Mouse (Mus musculus): ENCODE results near the gene Dgkq. TPM values are rescaled to one million over a fixed set of nuclear protein-coding genes. Genes with fewer than 3 reads are reported as not detected.

The Dgkq gene
- polyA plus RNA-seq, 1 experiment from 2014 or later, result 11.0 TPM

DNA sequence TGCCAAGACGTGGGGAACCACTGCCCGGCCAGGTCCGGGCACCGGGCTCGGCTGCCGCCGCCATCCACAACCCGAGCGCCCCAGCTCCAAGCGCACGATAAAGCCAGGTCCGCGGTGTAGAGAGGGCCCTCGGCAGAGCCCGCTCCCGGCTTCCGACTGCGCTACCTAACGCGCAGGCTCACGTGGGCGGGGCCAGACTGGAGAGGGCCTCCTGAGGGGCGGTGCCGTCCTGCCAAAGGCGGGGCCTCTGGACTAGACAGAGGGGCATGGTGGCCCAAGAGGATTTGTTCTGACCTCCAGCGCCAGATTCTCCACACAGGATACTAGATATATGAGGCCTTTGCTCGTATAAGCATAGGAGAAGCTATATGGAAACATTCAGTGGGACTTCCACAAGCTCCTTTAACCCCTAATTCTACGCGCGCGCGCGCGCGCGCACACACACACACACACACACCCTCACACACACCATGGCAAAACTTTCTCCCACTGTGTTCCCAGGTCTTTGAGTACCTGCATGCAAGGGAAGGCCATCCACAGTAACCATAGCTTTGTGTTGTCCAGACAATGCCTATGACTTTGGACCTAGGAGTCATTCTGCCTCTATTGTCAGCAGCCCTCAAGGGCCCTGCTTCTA lies 8.7 kb downstream of the Dgkq start:
- no peaks in the 10 kb centered on the region for H3K27me3 ChIP-seq (ENCODE audit: control insufficient read depth, insufficient read depth, low read depth, low read length)
- H3K36me3 ChIP-seq (ENCODE audit: control insufficient read depth, insufficient read depth, low read length), result peaks cover 9% of the 10 kb centered on the region
- H3K9ac ChIP-seq (ENCODE audit: low read length), result peak overlapping the region; percentile 96
- H3K27ac ChIP-seq (ENCODE audit: low read length), result peak overlapping the region; percentile 25; the same call in 1 of the 2 replicates
- no peaks in the 10 kb centered on the region for H3K9me3 ChIP-seq (ENCODE audit: control insufficient read depth, low read length)
- H3K4me2 ChIP-seq (ENCODE audit: low read depth, low read length), result peak overlapping the region; percentile 94
- peak overlapping the region; percentile 92 for H3K4me3 ChIP-seq (ENCODE audit: low read length)
- peak; percentile 99 for ATAC-seq (ENCODE audit: low read depth)
- 13% methylated on average over 36 of the region's 36 CpGs for WGBS
- peaks cover 7% of the 10 kb centered on the region for H3K4me1 ChIP-seq (replicated peaks; ENCODE audit: control insufficient read depth, insufficient read depth, low read length)

DNA sequence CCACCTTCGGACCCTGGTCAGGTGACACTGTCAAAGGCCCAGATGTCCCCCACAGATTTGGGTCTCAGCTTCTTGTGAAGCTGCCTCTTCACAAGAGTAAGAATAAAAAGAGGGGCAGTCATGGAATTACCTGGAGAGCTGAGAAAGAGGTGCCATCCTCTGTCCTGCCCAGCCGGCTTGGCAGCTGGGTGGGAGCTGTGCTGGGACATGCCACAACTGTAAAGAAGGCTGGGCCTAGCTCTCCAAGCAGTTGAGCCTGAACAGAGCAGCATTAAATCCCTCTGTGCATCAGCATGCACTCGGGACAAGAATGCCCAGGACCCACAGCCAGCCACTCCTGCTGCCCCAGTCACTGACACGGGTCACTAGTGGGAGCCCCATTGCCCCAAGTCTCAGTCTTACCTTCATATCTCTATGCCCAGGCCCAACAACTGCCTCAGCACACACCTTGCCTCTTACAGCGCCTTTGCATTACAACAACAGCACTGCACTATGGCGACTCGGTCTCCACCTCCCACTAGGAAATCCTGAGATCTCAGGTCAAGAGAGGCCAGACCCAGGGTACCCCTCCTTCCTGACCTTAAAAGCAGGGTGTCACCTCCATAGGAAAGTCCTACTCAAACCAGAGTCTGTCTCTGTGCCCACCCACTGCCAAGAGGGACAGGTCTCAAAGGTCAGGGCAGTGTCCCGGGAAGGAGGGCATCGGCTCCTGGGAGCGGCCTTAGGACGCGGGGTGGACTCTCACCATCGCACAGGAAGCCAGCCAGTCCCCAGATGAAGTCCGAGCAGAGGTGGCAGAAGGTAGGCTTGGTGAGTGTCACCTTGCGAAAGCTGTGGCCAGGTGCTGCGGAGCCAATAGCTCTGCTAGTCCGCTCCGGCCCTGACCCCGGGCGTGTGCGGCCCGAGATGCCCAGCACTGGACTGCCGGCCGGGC lies 9.5 kb downstream of the Dgkq start, which contains the start of gene Idua:
Gene Idua (plus strand): TSS at position 634 of the 934 bp plus-strand sequence.
- 10% methylated on average over 24 of the region's 24 CpGs for WGBS
- Histone ChIP-seq H3K4me3 (ENCODE audit: low read length) (peak within 1 kb of the TSS; percentile 92), H3K27ac (ENCODE audit: low read length) (peak within 1 kb of the TSS; percentile 25; the same call in 1 of the 2 replicates), H3K27me3 (ENCODE audit: control insufficient read depth, insufficient read depth, low read depth, low read length) (no peaks in the 10 kb centered on the region), H3K4me2 (ENCODE audit: low read depth, low read length) (peak within 1 kb of the TSS; percentile 94), H3K9me3 (ENCODE audit: control insufficient read depth, low read length) (no peaks in the 10 kb centered on the region), H3K4me1 (replicated peaks; ENCODE audit: control insufficient read depth, insufficient read depth, low read length) (peaks cover 7% of the 10 kb centered on the region), H3K36me3 (ENCODE audit: control insufficient read depth, insufficient read depth, low read length) (peaks cover 13% of the 10 kb centered on the region), H3K9ac (ENCODE audit: low read length) (peak within 1 kb of the TSS; percentile 96)
- peak; percentile 13; the same call in 1 of the 2 replicates for ATAC-seq (ENCODE audit: low read depth)

DNA sequence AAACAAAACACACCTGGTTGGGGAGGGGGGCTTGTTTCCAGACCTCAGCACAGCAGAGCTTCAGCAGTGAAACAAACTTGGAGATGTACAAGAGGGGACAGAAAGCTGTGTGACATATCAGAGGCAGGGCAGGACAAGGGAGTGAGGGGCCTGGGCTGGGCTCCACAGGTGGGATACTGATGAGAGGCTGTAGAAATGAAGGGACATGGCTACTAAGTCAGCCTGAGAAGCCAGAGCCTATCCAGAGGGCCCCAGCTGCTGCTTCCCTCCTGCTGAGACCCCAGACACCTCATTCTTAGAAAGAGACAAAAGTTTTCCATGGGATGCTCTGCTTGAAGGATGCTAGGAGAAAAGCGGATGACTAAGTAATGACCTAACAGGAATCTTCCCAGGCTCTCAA lies 10.9 kb downstream of the Dgkq start:
- ATAC-seq (ENCODE audit: low read depth), result no peak
- Histone ChIP-seq H3K4me3 (ENCODE audit: low read length) (no peak overlapping the region), H3K36me3 (ENCODE audit: control insufficient read depth, insufficient read depth, low read length) (peaks cover 21% of the 10 kb centered on the region), H3K4me2 (ENCODE audit: low read depth, low read length) (no peak overlapping the region), H3K9me3 (ENCODE audit: control insufficient read depth, low read length) (no peaks in the 10 kb centered on the region), H3K27ac (ENCODE audit: low read length) (no peak overlapping the region), H3K27me3 (ENCODE audit: control insufficient read depth, insufficient read depth, low read depth, low read length) (no peaks in the 10 kb centered on the region), H3K4me1 (replicated peaks; ENCODE audit: control insufficient read depth, insufficient read depth, low read length) (peaks cover 7% of the 10 kb centered on the region), H3K9ac (ENCODE audit: low read length) (no peak overlapping the region)
- WGBS, result 88% methylated on average over 1 of the region's 1 CpGs

DNA sequence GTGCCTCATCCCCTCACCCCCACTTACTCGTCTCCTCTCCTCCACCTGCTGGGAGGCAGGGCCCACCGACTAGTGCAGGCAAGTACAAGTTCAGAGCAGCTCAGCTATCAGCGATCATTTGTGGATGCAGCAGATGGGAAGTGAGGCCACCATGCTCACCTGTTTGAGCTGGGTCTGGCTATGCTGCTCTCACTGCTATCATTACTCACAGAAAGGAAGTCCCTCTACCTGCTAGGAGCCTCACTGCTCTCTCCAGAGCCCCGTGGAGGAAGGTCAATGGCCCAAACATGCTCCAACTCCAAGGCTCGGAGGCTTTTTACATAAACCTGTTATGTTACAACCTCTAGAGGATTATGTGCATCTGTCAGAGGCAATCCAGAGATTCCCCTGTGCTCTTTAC lies 12.1 kb downstream of the Dgkq start:
- Histone ChIP-seq H3K36me3 (ENCODE audit: control insufficient read depth, insufficient read depth, low read length) (peaks cover 30% of the 10 kb centered on the region), H3K9ac (ENCODE audit: low read length) (no peak overlapping the region), H3K4me2 (ENCODE audit: low read depth, low read length) (no peak overlapping the region), H3K4me3 (ENCODE audit: low read length) (no peak overlapping the region), H3K9me3 (ENCODE audit: control insufficient read depth, low read length) (no peaks in the 10 kb centered on the region), H3K27ac (ENCODE audit: low read length) (no peak overlapping the region), H3K27me3 (ENCODE audit: control insufficient read depth, insufficient read depth, low read depth, low read length) (no peaks in the 10 kb centered on the region), H3K4me1 (replicated peaks; ENCODE audit: control insufficient read depth, insufficient read depth, low read length) (peaks cover 7% of the 10 kb centered on the region)
- 76% methylated on average over 5 of the region's 5 CpGs for WGBS
- no peak for ATAC-seq (ENCODE audit: low read depth)

DNA sequence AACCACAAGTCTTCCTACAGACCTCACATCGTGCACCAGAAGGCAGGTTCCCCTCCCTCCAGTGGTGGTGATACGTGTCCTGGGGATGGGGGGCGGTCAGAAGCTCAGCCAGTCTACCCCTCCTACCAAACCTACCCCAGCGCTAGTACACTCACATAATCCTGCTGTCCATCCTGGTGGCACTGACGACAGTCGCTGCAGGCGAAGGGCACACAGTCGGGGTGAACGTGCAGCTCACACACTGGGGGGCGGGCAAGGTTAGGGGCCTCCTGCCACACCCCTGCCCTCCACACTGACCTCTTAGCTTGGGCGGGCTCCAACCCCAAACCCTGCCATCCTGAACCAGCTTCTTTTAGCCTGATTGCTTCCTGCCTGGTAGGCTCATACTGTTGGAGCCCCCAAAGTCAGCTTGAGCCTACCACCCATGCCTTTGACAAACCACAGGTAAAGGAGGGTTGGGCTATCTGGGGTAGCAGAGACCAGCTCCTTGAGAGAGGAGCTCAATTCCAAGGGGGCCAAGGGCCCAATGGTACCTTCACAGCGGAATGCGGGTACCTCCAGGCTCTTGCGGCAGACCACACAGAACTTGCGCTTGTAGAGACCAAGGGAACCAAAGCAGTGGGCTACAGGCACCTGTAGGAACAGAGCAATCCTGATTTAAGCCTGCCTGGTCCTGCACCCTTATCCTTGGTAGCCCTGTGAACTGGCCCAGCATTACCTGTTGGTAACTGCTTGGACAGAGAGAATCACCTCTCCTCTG lies 13.4 kb downstream of the Dgkq start:
- Histone ChIP-seq H3K4me3 (ENCODE audit: low read length) (no peak overlapping the region), H3K4me2 (ENCODE audit: low read depth, low read length) (no peak overlapping the region), H3K36me3 (ENCODE audit: control insufficient read depth, insufficient read depth, low read length) (peaks cover 31% of the 10 kb centered on the region), H3K9ac (ENCODE audit: low read length) (no peak overlapping the region), H3K9me3 (ENCODE audit: control insufficient read depth, low read length) (no peaks in the 10 kb centered on the region), H3K4me1 (replicated peaks; ENCODE audit: control insufficient read depth, insufficient read depth, low read length) (peaks cover 7% of the 10 kb centered on the region), H3K27ac (ENCODE audit: low read length) (no peak overlapping the region), H3K27me3 (ENCODE audit: control insufficient read depth, insufficient read depth, low read depth, low read length) (no peaks in the 10 kb centered on the region)
- WGBS, result 88% methylated on average over 15 of the region's 15 CpGs
- no peak for ATAC-seq (ENCODE audit: low read depth)

DNA sequence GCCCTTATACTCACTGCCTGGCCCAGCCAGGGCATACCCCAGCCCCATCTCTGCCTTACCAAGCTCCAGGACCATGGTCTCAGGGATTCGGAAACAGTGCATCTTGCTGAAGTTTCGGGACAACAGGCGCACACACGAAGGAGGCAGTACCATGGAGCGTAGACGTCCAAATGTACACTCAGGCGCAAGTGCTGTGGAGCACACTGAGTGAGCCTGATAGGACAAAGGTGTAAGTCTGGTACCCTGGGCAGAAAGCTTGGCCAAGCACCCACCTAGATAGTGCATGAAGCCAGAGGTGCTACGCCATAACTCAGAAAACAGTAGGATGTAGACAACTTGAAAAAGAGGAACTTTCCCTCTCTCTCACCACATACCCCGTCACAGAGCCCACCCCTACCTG lies 14.1 kb downstream of the Dgkq start:
- no peak overlapping the region for H3K27ac ChIP-seq (ENCODE audit: low read length)
- H3K4me3 ChIP-seq (ENCODE audit: low read length), result no peak overlapping the region
- no peak for ATAC-seq (ENCODE audit: low read depth)
- H3K4me2 ChIP-seq (ENCODE audit: low read depth, low read length), result no peak overlapping the region
- no peaks in the 10 kb centered on the region for H3K27me3 ChIP-seq (ENCODE audit: control insufficient read depth, insufficient read depth, low read depth, low read length)
- H3K9me3 ChIP-seq (ENCODE audit: control insufficient read depth, low read length), result no peaks in the 10 kb centered on the region
- H3K4me1 ChIP-seq (replicated peaks; ENCODE audit: control insufficient read depth, insufficient read depth, low read length), result peaks cover 7% of the 10 kb centered on the region
- no peak overlapping the region for H3K9ac ChIP-seq (ENCODE audit: low read length)
- peaks cover 31% of the 10 kb centered on the region for H3K36me3 ChIP-seq (ENCODE audit: control insufficient read depth, insufficient read depth, low read length)
- WGBS, result 92% methylated on average over 9 of the region's 9 CpGs

DNA sequence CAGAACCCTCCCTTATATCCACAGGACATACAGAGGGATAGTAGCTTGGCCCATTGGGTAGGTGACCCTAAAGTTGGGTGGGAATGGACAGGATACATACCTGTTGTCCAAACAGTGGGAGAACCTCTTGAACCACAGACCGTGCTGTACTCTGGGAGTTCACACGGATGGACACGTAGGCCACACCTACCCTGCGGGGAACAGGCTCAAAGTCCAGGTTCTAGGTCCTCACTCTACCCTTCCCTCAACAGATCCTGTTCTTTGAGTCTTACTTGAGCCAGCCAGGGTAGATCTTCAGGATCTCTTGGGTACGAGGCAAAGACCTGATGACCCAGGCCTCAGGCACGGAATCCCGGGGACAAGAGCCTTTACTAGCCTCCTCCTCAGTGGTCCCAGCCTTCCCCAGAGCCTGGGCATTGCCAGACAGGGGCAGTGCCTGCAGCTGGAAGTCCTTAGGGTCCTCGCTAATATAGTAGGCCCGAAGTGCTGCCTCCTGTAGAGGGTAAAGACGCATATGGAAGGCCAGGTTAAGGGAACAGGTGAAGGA lies 15.0 kb downstream of the Dgkq start:
- WGBS, result 91% methylated on average over 10 of the region's 10 CpGs
- Histone ChIP-seq H3K27ac (ENCODE audit: low read length) (no peak overlapping the region), H3K27me3 (ENCODE audit: control insufficient read depth, insufficient read depth, low read depth, low read length) (no peaks in the 10 kb centered on the region), H3K4me1 (replicated peaks; ENCODE audit: control insufficient read depth, insufficient read depth, low read length) (peaks cover 3% of the 10 kb centered on the region), H3K36me3 (ENCODE audit: control insufficient read depth, insufficient read depth, low read length) (peaks cover 31% of the 10 kb centered on the region), H3K4me2 (ENCODE audit: low read depth, low read length) (no peak overlapping the region), H3K4me3 (ENCODE audit: low read length) (no peak overlapping the region), H3K9ac (ENCODE audit: low read length) (no peak overlapping the region), H3K9me3 (ENCODE audit: control insufficient read depth, low read length) (no peaks in the 10 kb centered on the region)
- ATAC-seq (ENCODE audit: low read depth), result no peak

DNA sequence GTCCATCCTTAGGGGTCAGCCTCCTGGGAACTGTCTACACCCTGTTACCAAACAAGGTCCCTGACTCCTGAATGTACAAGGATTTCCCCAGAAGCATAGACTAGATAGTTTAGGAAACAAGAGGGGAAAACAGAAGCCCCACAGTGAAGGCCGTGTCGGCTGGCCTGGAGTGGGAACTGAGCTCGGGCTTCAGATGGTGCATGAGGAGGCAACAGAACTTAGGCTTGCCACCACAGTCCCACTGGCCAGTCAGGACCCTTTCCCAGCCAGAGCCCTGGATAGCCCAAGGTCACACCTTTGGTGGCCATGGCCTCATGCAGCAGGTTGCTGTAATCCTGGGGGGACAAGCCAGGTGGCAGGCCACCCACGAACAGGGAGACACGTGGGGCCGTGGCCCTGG lies 16.1 kb downstream of the Dgkq start:
- H3K4me2 ChIP-seq (ENCODE audit: low read depth, low read length), result no peak overlapping the region
- no peaks in the 10 kb centered on the region for H3K9me3 ChIP-seq (ENCODE audit: control insufficient read depth, low read length)
- peaks cover 33% of the 10 kb centered on the region for H3K36me3 ChIP-seq (ENCODE audit: control insufficient read depth, insufficient read depth, low read length)
- no peak overlapping the region for H3K27ac ChIP-seq (ENCODE audit: low read length)
- H3K4me1 ChIP-seq (replicated peaks; ENCODE audit: control insufficient read depth, insufficient read depth, low read length), result no peaks in the 10 kb centered on the region
- H3K4me3 ChIP-seq (ENCODE audit: low read length), result no peak overlapping the region
- no peak overlapping the region for H3K9ac ChIP-seq (ENCODE audit: low read length)
- WGBS, result 89% methylated on average over 6 of the region's 6 CpGs
- no peak for ATAC-seq (ENCODE audit: low read depth)
- no peaks in the 10 kb centered on the region for H3K27me3 ChIP-seq (ENCODE audit: control insufficient read depth, insufficient read depth, low read depth, low read length)
